Mouse (Mus musculus): ENCODE results near the gene Babam1. TPM values are rescaled to one million over a fixed set of nuclear protein-coding genes. Genes with fewer than 3 reads are reported as not detected.

The Babam1 gene
- polyA plus RNA-seq (2017; shearing (Covaris generic)) = 100 to 1,000 TPM; 107 to 109 TPM

DNA sequence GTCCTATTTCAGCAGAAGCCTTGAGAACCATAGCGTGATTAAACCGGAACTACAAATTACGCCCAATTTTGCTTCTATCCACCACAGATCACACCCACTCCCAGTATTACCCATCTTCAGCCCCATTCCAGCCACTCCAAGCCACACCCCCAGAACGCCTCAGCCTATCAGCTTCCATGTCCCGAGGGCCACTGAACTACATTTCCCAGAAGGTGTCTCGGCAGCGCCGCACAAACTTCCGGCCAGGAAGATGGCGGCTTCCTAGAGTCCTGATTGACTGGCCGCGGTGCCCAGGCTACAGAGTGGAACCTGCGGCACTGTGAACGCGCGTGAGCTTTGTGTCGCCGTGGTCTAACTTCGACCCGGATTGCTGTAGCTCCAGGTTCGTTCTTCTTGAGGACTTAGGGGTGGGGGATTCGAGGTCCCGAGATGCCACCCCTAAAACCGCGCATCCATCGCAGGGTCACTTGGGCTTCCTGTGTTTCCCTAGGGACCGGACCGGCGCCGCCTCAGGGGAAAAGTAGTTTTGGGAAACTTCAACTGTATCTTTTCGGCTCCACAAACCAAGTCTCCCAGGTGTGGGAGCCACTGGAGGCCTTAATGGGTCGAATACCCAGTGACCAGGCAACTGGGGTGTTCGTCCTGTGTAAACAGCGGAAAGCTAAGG is at the start of gene Babam1:
TSS of gene Babam1 (plus strand) at position 223 of the 667 bp plus-strand sequence.

DNA sequence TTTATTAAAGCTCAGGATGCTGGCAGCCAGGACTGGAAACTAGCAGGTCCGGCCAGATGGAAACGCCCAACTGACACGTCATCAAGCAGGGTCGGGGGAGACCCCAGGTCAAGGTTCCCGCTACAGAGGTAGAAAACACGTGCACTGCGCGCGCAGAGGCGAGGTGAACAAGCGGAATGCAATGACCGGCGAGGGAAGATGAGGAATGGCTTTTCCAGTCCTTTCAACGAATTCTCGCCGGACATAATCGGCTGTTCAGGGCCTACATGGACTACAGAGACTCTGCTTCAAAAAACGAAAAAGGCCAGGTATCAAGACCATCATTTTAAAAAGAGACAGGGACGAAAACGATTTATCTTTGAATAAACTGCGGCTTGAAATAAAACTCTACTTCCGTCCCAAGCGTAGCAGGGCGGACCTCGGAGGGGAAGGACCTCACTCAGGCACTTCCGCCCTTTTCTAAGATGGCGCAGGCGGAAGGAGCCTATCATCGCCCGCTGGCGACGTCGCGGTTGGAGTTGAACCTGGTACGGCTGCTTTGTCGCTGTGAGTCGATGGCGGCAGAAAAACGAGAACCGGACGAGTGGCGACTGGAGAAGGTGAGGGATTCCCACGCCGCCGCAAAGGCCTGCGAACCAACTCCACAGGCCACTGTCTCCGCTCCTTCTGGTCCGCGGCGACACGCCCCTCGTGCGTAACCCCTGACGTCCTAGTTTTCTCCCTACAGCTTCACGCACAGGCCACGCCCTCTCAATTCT is 29.7 kb upstream of the Babam1 start, which contains the start of gene Use1:
TSS of gene Use1 (plus strand) at position 78 of the 758 bp plus-strand sequence.

GRCm38 (mm10) chr8:71371236-71371848 is 25.3 kb upstream of the Babam1 start, which contains the start of gene Ocel1:
TSS of gene Ocel1 (plus strand) at chr8:71371298.

DNA sequence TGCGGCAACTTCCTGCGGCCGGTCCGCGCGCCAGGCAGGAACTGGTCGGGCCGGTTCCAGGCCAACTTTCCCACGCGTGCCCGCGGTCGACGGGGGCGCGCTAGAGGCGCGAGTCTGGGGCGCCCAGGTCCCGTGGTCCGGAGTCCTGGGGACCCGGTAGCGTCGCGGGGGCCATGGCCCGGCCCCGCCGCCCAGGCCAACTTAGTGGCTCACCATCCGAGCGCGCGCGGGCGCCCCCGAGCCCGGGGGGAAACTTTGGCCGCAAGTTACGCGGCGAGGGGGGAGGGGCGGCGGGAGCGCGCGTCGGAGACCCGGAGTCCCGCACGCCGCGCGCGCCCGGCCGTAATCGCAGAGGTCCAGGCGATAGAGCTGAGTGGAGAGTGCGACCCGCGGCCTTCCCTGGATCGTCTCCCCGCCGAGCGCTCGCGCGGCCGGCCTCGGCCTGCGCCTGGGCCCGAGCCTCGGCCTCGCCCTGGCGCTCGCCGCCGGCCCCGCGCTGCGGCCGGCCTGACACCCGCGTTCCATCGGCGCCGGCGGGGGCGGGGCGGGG is 15.2 kb upstream of the Babam1 start, which contains the start of gene Nr2f6:
TSS of gene Nr2f6 (minus strand) at position 540 of the 550 bp plus-strand sequence.

DNA sequence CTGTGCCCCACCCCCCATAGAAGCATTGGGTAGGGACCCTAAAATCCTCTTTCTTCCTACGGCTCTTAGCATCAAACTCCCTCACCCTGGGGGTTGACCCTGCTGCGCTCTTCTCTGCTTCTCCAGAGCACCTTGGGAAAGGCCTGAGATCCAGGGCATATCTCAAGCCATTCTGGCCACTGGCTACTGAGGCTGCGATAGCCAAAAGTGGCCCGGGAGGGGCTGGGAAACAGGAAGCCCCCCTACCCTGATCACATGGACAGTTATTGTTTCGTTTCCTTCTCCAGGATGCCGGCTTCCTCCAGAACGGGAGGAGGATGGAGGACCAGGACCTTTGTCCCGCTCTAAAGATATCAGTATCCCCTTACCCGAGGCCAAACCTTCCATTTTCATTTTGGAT is 1.0 kb upstream of the Babam1 start, which contains the start of gene Ushbp1:
TSS of gene Ushbp1 (minus strand) at position 174 of the 400 bp plus-strand sequence.

GRCm38 (mm10) chr8:71405401-71406098 is 8.9 kb downstream of the Babam1 start, which contains the start of gene Ankle1:
TSS of gene Ankle1 (plus strand) at chr8:71406010.

Other genes with a start within 250 kb of the Babam1 start
- gene Myo9b, start 124.1 kb upstream of the Babam1 start, polyA plus RNA-seq (2017; shearing (Covaris generic)) = 10 to 100 TPM; 33.9 to 66.3 TPM
- 10 to 100 TPM; 17.6 to 28.6 TPM for gene Haus8, start 123.9 kb upstream of the Babam1 start, polyA plus RNA-seq (2017; shearing (Covaris generic))
- gene Use1, start 30.0 kb upstream of the Babam1 start, polyA plus RNA-seq (2017; shearing (Covaris generic)) = 100 to 1,000 TPM; 154 to 223 TPM
- 10 to 100 TPM; 18.3 to 19.4 TPM for gene Ocel1, start 25.6 kb upstream of the Babam1 start, polyA plus RNA-seq (2017; shearing (Covaris generic))
- 10 to 100 TPM in 1 of 2 experiments, 1 to 10 TPM in 1; 3.7 to 10.3 TPM for gene Nr2f6, start 14.9 kb upstream of the Babam1 start, polyA plus RNA-seq (2017; shearing (Covaris generic))
- under 1 TPM; 0.12 to 0.38 TPM for gene Ushbp1, start 1.1 kb upstream of the Babam1 start, polyA plus RNA-seq (2017; shearing (Covaris generic))
- 1 to 10 TPM; 1.8 to 3.7 TPM for gene Ankle1, start 9.1 kb downstream of the Babam1 start, polyA plus RNA-seq (2017; shearing (Covaris generic))
- 100 to 1,000 TPM; 107 to 132 TPM for gene Abhd8, start 66.8 kb downstream of the Babam1 start, polyA plus RNA-seq (2017; shearing (Covaris generic))
- 100 to 1,000 TPM in 1 of 2 experiments, 10 to 100 TPM in 1; 70.1 to 100 TPM for gene Mrpl34, start 68.1 kb downstream of the Babam1 start, polyA plus RNA-seq (2017; shearing (Covaris generic))
- gene Dda1, start 72.3 kb downstream of the Babam1 start, polyA plus RNA-seq (2017; shearing (Covaris generic)) = 100 to 1,000 TPM; 100 to 120 TPM
- 10 to 100 TPM in 1 of 2 experiments, 1 to 10 TPM in 1; 8.5 to 17.4 TPM for gene Ano8, start 89.1 kb downstream of the Babam1 start, polyA plus RNA-seq (2017; shearing (Covaris generic))
- gene Gtpbp3, start 91.2 kb downstream of the Babam1 start, polyA plus RNA-seq (2017; shearing (Covaris generic)) = 1 to 10 TPM; 4.2 to 7.7 TPM
- under 1 TPM in 1 of 2 experiments, not detected in 1; 0.13 TPM for gene Plvap, start 114.9 kb downstream of the Babam1 start, polyA plus RNA-seq (2017; shearing (Covaris generic))
- gene Ccdc194, start 128.8 kb downstream of the Babam1 start, polyA plus RNA-seq (2017; shearing (Covaris generic)) = under 1 TPM in 1 of 2 experiments, not detected in 1; 0.41 TPM
- gene Bst2, start 140.6 kb downstream of the Babam1 start, polyA plus RNA-seq (2017; shearing (Covaris generic)) = 100 to 1,000 TPM; 103 to 118 TPM
- gene Mvb12a, start 146.1 kb downstream of the Babam1 start, polyA plus RNA-seq (2017; shearing (Covaris generic)) = 100 to 1,000 TPM; 113 to 137 TPM
- gene Tmem221, start 162.0 kb downstream of the Babam1 start, polyA plus RNA-seq (2017; shearing (Covaris generic)) = 1 to 10 TPM; 6.3 to 7.8 TPM
- under 1 TPM; 0.88 to 0.99 TPM for gene Nxnl1, start 169.7 kb downstream of the Babam1 start, polyA plus RNA-seq (2017; shearing (Covaris generic))
- 1 to 10 TPM; 6.0 to 6.9 TPM for gene Slc27a1, start 172.0 kb downstream of the Babam1 start, polyA plus RNA-seq (2017; shearing (Covaris generic))
- 100 to 1,000 TPM; 120 to 124 TPM for gene Pgls, start 195.3 kb downstream of the Babam1 start, polyA plus RNA-seq (2017; shearing (Covaris generic))
- 10 to 100 TPM in 1 of 2 experiments, 1 to 10 TPM in 1; 8.8 to 20.0 TPM for gene Fam129c, start 200.8 kb downstream of the Babam1 start, polyA plus RNA-seq (2017; shearing (Covaris generic))
- 10 to 100 TPM; 24.8 to 32.1 TPM for gene Colgalt1, start 214.1 kb downstream of the Babam1 start, polyA plus RNA-seq (2017; shearing (Covaris generic))

All from activated CD4-positive, CD25-positive, alpha-beta regulatory T cell (primary cell).